Mouse (Mus musculus) megakaryocyte, embryonic 14.5 days (primary cell): ENCODE data around the gene Mdga1. TPM values are rescaled to one million over a fixed set of nuclear protein-coding genes. Genes with fewer than 3 reads are reported as not detected.

Source experiments
- H3K27me3 ChIP-seq: replicated peaks from 2 replicates; pipeline ENCODE3; 2012; ENCODE audit warnings: inconsistent platforms
- H3K36me3 ChIP-seq: replicated peaks from 2 replicates; pipeline ENCODE3; 2012; ENCODE audit warnings: low read length, inconsistent platforms, mixed read lengths
- H3K4me1 ChIP-seq: 2 replicates; pipeline ENCODE4 v1.6.1; 2012; ENCODE audit warnings: inconsistent platforms
- H3K4me3 ChIP-seq: replicated peaks from 2 replicates; pipeline ENCODE3; 2012; ENCODE audit warnings: moderate library complexity, mild to moderate bottlenecking, inconsistent platforms
- H3K9me3 ChIP-seq: 2 replicates; pipeline ENCODE4 v1.6.1; 2012; ENCODE audit warnings: inconsistent platforms
- FLI1 ChIP-seq: IDR thresholded peaks from 2 replicates; pipeline ENCODE4 v1.6.1; 2012; ENCODE audit warnings: low read length, inconsistent platforms, mixed read lengths
- GATA1 ChIP-seq: IDR thresholded peaks from 3 replicates; pipeline ENCODE4 v1.6.1; 2012; ENCODE audit warnings: mixed read lengths, low read length, inconsistent platforms, borderline replicate concordance
- polyA plus RNA-seq: library from polyadenylated mRNA; stranded (reverse); fragments of >175 nt; gene quantifications from 2 replicates; pipeline ENCODE4 v1.2.3, GENCODE M21; 2012; ENCODE audit warnings: low replicate concordance; ENCODE audit not compliant: insufficient read depth

Mdga1 gene
- 24.2 and 32.8 TPM in 2 replicates for polyA plus RNA-seq

GRCm38 (mm10) chr17:29970037-29970555 is at the start of gene Mdga1:
Mdga1 (minus strand) TSS chr17:29970087.
- H3K36me3 ChIP-seq, result no peaks in the 10 kb centered on the region
- H3K4me1 ChIP-seq, result peaks cover 36% of the 10 kb centered on the region
- TF ChIP-seq GATA1, result no peak
- peaks cover 58% of the 10 kb centered on the region for H3K27me3 ChIP-seq
- no peaks in the 10 kb centered on the region for H3K9me3 ChIP-seq
- no peak within 1 kb of the TSS for H3K4me3 ChIP-seq

- TF ChIP-seq FLI1 (no peak), GATA1 (no peak)
- Histone ChIP-seq H3K9me3 (no peaks in the 10 kb centered on the region), H3K4me3 (no peak overlapping the region), H3K36me3 (peaks cover 36% of the 10 kb centered on the region), H3K27me3 (no peaks in the 10 kb centered on the region), H3K4me1 (peaks cover 65% of the 10 kb centered on the region)
Observed at GRCm38 (mm10) chr17:30018927-30019610, 49.2 kb upstream of the Mdga1 start.

GRCm38 (mm10) chr17:30014660-30015059 is 44.8 kb upstream of the Mdga1 start:
- Histone ChIP-seq H3K4me1 (peaks cover 45% of the 10 kb centered on the region), H3K9me3 (no peaks in the 10 kb centered on the region), H3K4me3 (no peak overlapping the region), H3K36me3 (peaks cover 44% of the 10 kb centered on the region), H3K27me3 (no peaks in the 10 kb centered on the region)
- TF ChIP-seq GATA1, result no peak
- no peak for TF ChIP-seq FLI1

DNA sequence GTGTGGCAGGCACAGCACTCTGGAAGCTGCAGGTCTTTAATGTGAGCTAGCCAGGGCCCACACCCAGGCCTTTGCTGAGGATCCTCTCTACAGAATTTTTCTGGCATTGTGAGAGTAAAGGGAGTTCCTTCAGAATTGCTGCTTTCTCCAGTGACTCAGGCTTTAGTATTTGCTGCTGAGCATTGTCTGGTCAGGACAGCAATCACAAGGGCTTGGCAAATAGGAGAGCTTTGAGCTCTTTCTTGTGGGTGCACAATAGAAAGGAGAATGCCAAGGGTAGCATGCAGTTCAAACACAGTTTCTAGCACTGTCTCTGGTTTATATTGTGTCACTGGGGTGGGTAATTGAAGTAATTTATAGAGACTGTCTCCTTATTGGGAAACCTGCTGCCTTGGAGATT is 38.5 kb upstream of the Mdga1 start:
- Histone ChIP-seq H3K27me3 (no peaks in the 10 kb centered on the region), H3K4me1 (peaks cover 54% of the 10 kb centered on the region), H3K9me3 (no peaks in the 10 kb centered on the region), H3K4me3 (peak overlapping the region; percentile 82), H3K36me3 (peaks cover 33% of the 10 kb centered on the region)
- TF ChIP-seq GATA1, result no peak
- TF ChIP-seq FLI1, result no peak

GRCm38 (mm10) chr17:30007883-30008282 is 38.0 kb upstream of the Mdga1 start:
- TF ChIP-seq FLI1 (no peak), GATA1 (no peak)
- no peaks in the 10 kb centered on the region for H3K27me3 ChIP-seq
- H3K36me3 ChIP-seq, result peaks cover 30% of the 10 kb centered on the region
- peaks cover 59% of the 10 kb centered on the region for H3K4me1 ChIP-seq
- no peaks in the 10 kb centered on the region for H3K9me3 ChIP-seq
- H3K4me3 ChIP-seq, result peak overlapping the region; percentile 82

DNA sequence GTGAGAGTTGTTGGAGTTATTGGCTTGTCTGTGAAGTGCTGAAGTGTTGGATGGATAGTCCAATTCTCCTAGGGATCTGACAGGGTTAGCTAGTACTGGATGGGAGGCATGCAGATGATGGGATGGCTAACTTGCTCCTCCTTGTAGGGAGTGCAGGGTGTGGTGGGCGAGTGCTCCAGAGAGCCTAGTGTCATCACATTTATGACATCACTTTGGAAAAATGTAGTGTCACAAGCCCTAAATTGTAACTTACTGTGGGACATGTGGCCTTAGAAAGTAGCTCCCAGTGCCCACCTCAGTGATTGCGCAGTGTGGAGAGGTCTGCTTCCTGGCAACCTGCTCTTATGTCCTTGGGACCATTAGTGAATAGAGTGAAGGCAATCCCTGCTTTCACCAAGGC is 37.0 kb upstream of the Mdga1 start:
- peaks cover 23% of the 10 kb centered on the region for H3K36me3 ChIP-seq
- peaks cover 63% of the 10 kb centered on the region for H3K4me1 ChIP-seq
- no peaks in the 10 kb centered on the region for H3K27me3 ChIP-seq
- TF ChIP-seq GATA1 (no peak), FLI1 (no peak)
- H3K4me3 ChIP-seq, result peak overlapping the region; percentile 77
- no peaks in the 10 kb centered on the region for H3K9me3 ChIP-seq

- peak overlapping the region; percentile 96 for H3K4me3 ChIP-seq
- peaks cover 23% of the 10 kb centered on the region for H3K36me3 ChIP-seq
- H3K9me3 ChIP-seq, result no peaks in the 10 kb centered on the region
- H3K4me1 ChIP-seq, result peaks cover 60% of the 10 kb centered on the region
- TF ChIP-seq FLI1 (no peak), GATA1 (no peak)
- H3K27me3 ChIP-seq, result no peaks in the 10 kb centered on the region
Observed at GRCm38 (mm10) chr17:30005451-30005941, 35.6 kb upstream of the Mdga1 start.

GRCm38 (mm10) chr17:30005103-30005443 is 35.2 kb upstream of the Mdga1 start:
- no peaks in the 10 kb centered on the region for H3K27me3 ChIP-seq
- no peak for TF ChIP-seq FLI1

GRCm38 (mm10) chr17:30004203-30005102 is 34.6 kb upstream of the Mdga1 start, which contains the start of gene Zfand3:
Zfand3 (plus strand) TSS chr17:30004733.
- Histone ChIP-seq H3K4me1 (peaks cover 49% of the 10 kb centered on the region), H3K27me3 (peaks cover under 1% of the 10 kb centered on the region), H3K9me3 (no peaks in the 10 kb centered on the region), H3K36me3 (peaks cover 12% of the 10 kb centered on the region), H3K4me3 (peak within 1 kb of the TSS; percentile 96)
- TF ChIP-seq GATA1, result no peak
- TF ChIP-seq FLI1, result no peak

More at GRCm38 (mm10) chr17:30005103-30005443, 35.2 kb upstream of the Mdga1 start:
- peak overlapping the region; percentile 96 for H3K4me3 ChIP-seq
- H3K4me1 ChIP-seq, result peaks cover 55% of the 10 kb centered on the region
- peaks cover 18% of the 10 kb centered on the region for H3K36me3 ChIP-seq
- no peaks in the 10 kb centered on the region for H3K9me3 ChIP-seq
